Mouse (Mus musculus) lung, adult 2 months (tissue): ENCODE data around the gene Usp30.

ENCODE experiments used
- CTCF ChIP-seq: fragments of 200-500 bp; IDR thresholded peaks from 2 replicates; pipeline ENCODE4 v1.5.1; 2011; ENCODE audit warnings: mild to moderate bottlenecking, low read length, control low read depth; ENCODE audit not compliant: insufficient read depth
- POLR2A ChIP-seq: fragments of 200-500 bp; IDR thresholded peaks from 2 replicates; pipeline ENCODE4 v1.6.1; 2011; ENCODE audit warnings: low read depth, mild to moderate bottlenecking, control low read depth, low read length, borderline replicate concordance; ENCODE audit errors: extremely low read depth

GRCm38 (mm10) chr5:114172936-114173335 is 107.7 kb downstream of the Usp30 start:
- TF ChIP-seq CTCF, result no peak
- no peak for TF ChIP-seq POLR2A
